16 mouse cellular contexts compared by ENCODE assay signal in the genomic region with DNA sequence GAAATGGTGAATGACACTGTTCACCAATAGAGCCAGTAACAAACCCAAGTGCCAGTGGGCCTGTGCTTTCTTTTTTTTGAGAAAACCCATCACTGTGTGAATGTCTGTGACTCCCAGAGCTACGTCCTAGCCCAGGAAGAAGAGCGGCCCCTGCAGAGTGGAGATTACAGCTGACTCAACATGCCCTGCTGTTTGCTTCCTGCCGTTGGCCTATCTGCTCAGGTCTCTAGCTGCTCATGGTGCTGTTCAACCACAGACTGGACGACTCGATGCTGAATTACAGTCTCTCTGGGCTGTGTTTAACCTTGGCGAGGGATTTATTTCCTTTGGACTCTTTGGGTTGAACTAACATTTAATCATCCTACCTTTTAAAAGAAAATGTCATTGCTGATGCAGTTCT.
"Had no signal": no experiment of that assay in that cellular context is flagged by ENCODE, and none has a peak within 500 bp of the region (broad histone marks: within the 10 kb centered on the region; RNA-seq: fewer than 3 reads in every experiment).

No protein-coding gene starts in this region.

- H3K36me3 ChIP-seq: limb, embryonic 10.5 days; liver, embryonic 13.5 days; lung, embryonic 15.5 days; neural tube, embryonic 15.5 days had no signal

- H3K4me2 ChIP-seq: liver, embryonic 13.5 days; lung, embryonic 15.5 days; neural tube, embryonic 15.5 days had no signal

- H3K4me1 ChIP-seq: liver, embryonic 13.5 days; lung, embryonic 15.5 days had no signal

- DNase-seq: kidney, adult 11 months; kidney, adult 9 months; kidney, postnatal 36 days; liver, embryonic 13.5 days; liver, postnatal 0 days; lung, postnatal 14 days; midbrain, embryonic 14.5 days; thymus, adult 18-20 months; thymus, postnatal 14 days had no signal

- H3K27me3 ChIP-seq: liver, embryonic 13.5 days; lung, embryonic 15.5 days had no signal

- H3K4me3 ChIP-seq: left cerebral cortex, adult 2 months; limb, embryonic 10.5 days; liver, embryonic 13.5 days; lung, embryonic 15.5 days; myocyte; neural tube, embryonic 15.5 days had no signal

- H3K9me3 ChIP-seq: limb, embryonic 10.5 days; liver, embryonic 13.5 days; lung, embryonic 15.5 days; neural tube, embryonic 15.5 days had no signal

- H3K27ac ChIP-seq: kidney, postnatal 0 days; left cerebral cortex, adult 2 months; limb, embryonic 10.5 days; liver, embryonic 13.5 days; lung, embryonic 15.5 days; neural tube, embryonic 15.5 days; stomach, postnatal 0 days had no signal

- H3K9ac ChIP-seq: liver, embryonic 13.5 days; liver, postnatal 0 days; lung, embryonic 15.5 days; neural tube, embryonic 15.5 days had no signal

- ATAC-seq: liver, postnatal 0 days had no signal
